Mouse (Mus musculus): ENCODE measurements around the gene Mfap2.

Mfap2 gene

DNA sequence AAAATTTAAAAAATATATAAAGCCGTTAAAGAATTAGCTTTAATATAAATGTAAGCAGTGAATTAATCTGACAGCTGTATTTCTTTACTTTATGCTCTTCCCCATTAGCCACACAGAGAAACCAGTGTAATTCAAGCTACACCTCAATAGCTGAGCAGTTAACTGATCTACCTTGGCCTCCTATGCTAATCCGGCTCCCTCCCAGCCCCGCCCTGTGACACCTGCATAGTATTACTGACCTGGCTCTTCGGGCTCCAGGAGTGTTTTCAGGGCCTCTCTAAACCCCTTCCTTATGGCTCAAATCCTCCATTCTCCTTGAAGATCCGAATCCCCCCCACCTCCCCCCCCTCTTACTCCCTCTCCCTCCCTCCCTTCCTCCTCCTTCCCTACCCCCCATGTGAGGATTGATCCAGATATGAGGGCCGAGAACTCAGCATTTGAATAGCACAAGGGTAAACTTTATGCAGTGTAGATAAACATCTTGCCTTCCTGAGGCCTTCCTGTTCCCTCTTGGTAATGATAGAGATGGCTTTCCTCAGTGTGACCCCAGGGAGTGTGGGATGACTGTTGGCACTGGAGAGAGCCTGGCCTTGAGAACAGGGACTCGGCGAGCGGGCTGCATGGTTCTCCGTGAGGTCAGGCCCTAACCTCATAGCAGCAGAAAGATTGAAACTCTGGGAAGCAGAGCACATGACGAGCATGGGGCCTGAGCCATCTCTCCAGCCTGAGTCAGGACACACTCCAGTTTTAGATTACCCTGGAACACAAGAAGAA, 42.6 kb upstream of the Mfap2 start:
- no peaks in the 10 kb centered on the region for H3K27me3 ChIP-seq (ENCODE audit: insufficient read depth, low read length)
- TF ChIP-seq POU5F1 (IDR thresholded peaks at IDR 0.05; ENCODE audit: borderline replicate concordance, low read length) (no peak), NANOG (IDR thresholded peaks at IDR 0.05; ENCODE audit: borderline replicate concordance, low read length) (no peak), CTCF (conservative IDR thresholded peaks at IDR 0.05; ENCODE audit: low read length) (no peak)
- no peak overlapping the region for H3K4me3 ChIP-seq (replicated peaks; ENCODE audit: low read length)
- peaks cover 85% of the 10 kb centered on the region for H3K36me3 ChIP-seq (ENCODE audit: insufficient read depth, low read length)
- H3K4me1 ChIP-seq (replicated peaks; ENCODE audit: low read depth, low read length) = peaks cover 71% of the 10 kb centered on the region
- H3K9me3 ChIP-seq (ENCODE audit: low read length) = no peaks in the 10 kb centered on the region

DNA sequence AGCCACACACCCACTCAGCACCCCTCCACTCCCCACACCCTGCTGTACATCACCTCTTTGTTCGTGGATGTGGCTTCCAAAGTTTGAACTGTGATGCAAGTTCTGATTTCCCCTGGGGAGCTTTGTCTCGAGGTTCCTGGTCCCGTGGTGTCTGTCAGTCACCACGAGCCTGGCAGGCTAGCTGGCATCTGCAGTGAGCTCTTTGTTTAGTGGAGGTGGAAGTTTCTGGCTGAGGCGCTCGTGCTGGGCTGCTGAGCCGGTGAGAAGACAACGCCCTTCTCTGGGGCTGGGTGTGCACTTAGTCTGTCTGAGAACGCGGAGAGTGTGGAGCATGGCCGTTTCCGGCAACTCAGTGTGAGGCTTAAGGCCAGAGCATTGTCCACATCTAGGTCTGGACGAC, 38.5 kb upstream of the Mfap2 start:
- H3K9me3 ChIP-seq (ENCODE audit: low read length) = no peaks in the 10 kb centered on the region
- no peak for TF ChIP-seq CTCF (conservative IDR thresholded peaks at IDR 0.05; ENCODE audit: low read length)
- TF ChIP-seq NANOG (IDR thresholded peaks at IDR 0.05; ENCODE audit: borderline replicate concordance, low read length) = no peak
- TF ChIP-seq POU5F1 (IDR thresholded peaks at IDR 0.05; ENCODE audit: borderline replicate concordance, low read length) = no peak
- no peak overlapping the region for H3K4me3 ChIP-seq (replicated peaks; ENCODE audit: low read length)
- H3K27me3 ChIP-seq (ENCODE audit: insufficient read depth, low read length) = no peaks in the 10 kb centered on the region
- H3K36me3 ChIP-seq (ENCODE audit: insufficient read depth, low read length) = peaks cover 93% of the 10 kb centered on the region
- peaks cover 51% of the 10 kb centered on the region for H3K4me1 ChIP-seq (replicated peaks; ENCODE audit: low read depth, low read length)

DNA sequence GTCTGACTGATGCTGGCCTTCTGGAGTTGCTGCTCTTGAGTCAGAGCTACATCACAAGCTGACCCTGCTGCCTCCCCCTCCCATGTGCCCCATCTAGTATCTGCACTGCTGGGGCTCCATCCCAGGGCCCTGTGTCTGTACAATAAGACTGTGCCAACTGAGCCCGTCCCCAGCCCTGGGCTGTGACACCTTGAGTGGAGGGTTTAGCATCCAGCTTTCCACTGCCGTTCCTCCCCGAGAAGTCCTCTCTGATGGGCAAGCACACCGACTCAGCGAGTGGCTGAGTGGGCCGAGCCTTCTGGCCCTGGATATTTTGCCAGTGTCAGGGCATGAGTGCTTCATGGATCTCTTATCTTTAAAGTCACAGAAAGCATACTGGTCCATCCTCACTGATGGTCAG, 35.8 kb upstream of the Mfap2 start:
- Histone ChIP-seq H3K9me3 (ENCODE audit: low read length) (no peaks in the 10 kb centered on the region), H3K36me3 (ENCODE audit: insufficient read depth, low read length) (peaks cover 97% of the 10 kb centered on the region), H3K4me1 (replicated peaks; ENCODE audit: low read depth, low read length) (peaks cover 56% of the 10 kb centered on the region), H3K27me3 (ENCODE audit: insufficient read depth, low read length) (no peaks in the 10 kb centered on the region), H3K4me3 (replicated peaks; ENCODE audit: low read length) (no peak overlapping the region)
- TF ChIP-seq POU5F1 (IDR thresholded peaks at IDR 0.05; ENCODE audit: borderline replicate concordance, low read length) = no peak
- TF ChIP-seq CTCF (conservative IDR thresholded peaks at IDR 0.05; ENCODE audit: low read length) = no peak
- no peak for TF ChIP-seq NANOG (IDR thresholded peaks at IDR 0.05; ENCODE audit: borderline replicate concordance, low read length)

DNA sequence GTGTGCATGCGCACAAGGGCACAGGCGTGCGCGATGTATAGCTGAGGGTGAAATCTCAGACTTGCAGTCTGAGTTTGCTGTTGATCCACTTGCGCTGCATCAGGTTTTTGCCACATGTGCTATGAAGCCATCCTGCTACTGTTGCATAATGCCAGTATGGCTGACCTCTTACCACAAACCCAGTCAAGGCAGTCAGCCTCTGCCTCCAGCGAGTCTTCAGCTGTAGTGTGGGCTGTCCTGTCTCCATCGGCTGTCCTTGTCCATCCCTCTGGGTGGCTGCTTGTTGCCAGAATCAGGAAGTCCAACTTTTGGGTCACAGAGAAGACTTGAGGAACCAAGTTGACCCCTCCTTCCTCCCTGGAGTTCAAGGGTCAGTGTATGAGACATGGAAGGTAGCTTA, 34.9 kb upstream of the Mfap2 start:
- Histone ChIP-seq H3K36me3 (ENCODE audit: insufficient read depth, low read length) (peaks cover 94% of the 10 kb centered on the region), H3K9me3 (ENCODE audit: low read length) (no peaks in the 10 kb centered on the region), H3K4me3 (replicated peaks; ENCODE audit: low read length) (no peak overlapping the region), H3K4me1 (replicated peaks; ENCODE audit: low read depth, low read length) (peaks cover 55% of the 10 kb centered on the region), H3K27me3 (ENCODE audit: insufficient read depth, low read length) (no peaks in the 10 kb centered on the region)
- no peak for TF ChIP-seq POU5F1 (IDR thresholded peaks at IDR 0.05; ENCODE audit: borderline replicate concordance, low read length)
- no peak for TF ChIP-seq CTCF (conservative IDR thresholded peaks at IDR 0.05; ENCODE audit: low read length)
- no peak for TF ChIP-seq NANOG (IDR thresholded peaks at IDR 0.05; ENCODE audit: borderline replicate concordance, low read length)

DNA sequence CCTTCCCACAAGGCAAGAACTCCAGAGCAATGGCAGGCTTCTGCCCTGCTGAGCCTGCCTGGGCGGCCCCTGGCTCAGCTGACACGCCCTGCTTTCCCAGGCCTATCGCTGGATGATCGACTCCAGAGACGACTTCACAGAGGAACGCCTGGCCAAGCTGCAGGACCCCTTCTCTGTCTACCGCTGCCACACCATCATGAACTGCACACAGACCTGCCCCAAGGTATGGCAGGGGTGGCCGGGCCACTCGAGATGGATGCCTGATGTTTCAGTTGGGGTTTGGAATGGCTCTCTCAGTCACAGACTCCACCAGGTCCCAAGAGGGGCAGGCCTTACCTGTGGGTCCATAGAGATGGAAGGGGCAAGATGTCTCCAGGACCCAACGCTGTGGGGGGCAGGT, 32.9 kb upstream of the Mfap2 start:
- H3K27me3 ChIP-seq (ENCODE audit: insufficient read depth, low read length) = no peaks in the 10 kb centered on the region
- H3K4me3 ChIP-seq (replicated peaks; ENCODE audit: low read length) = no peak overlapping the region
- H3K36me3 ChIP-seq (ENCODE audit: insufficient read depth, low read length) = peaks cover 75% of the 10 kb centered on the region
- peaks cover 3% of the 10 kb centered on the region; the same call in 1 of the 2 replicates for H3K9me3 ChIP-seq (ENCODE audit: low read length)
- peaks cover 40% of the 10 kb centered on the region for H3K4me1 ChIP-seq (replicated peaks; ENCODE audit: low read depth, low read length)
- TF ChIP-seq CTCF (conservative IDR thresholded peaks at IDR 0.05; ENCODE audit: low read length) (no peak), POU5F1 (IDR thresholded peaks at IDR 0.05; ENCODE audit: borderline replicate concordance, low read length) (no peak), NANOG (IDR thresholded peaks at IDR 0.05; ENCODE audit: borderline replicate concordance, low read length) (no peak)

DNA sequence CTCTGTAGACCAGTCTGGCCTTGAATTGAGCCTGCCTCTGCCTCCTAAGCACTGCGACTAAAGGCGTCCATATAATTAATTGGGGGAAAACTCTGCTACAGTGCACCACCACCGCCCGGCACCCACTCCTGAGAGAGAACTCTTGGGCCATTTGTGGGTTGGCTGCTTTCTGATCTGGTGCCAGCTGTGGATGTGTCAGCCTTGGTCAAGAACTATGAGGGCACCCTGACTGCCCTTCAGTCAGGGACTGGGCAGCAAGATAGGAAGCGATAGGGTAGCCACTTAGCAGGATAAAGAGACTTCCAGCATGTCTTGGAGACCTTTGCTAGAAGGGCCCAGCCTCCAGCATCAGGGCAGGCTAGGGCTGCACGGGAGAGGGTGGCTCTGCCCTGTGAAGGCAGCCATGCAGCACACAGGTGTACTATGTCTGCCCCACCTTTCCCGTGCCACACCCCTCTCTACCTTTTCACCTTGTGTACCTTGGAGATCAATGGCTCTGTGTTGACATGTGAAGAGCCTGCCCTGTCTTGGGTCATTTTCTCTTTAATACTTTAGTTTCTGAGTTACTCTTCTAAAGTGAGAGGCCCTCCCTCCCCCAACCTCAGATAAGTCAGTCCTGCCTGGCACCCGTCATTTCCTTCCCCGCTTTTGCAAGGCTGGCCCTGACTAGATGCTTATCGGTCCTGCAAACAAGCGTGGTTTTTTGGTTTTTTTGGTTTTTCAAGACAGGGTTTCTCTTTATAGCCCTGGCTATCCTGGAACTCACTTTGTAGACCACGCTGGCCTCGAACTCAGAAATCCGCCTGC, 32.1 kb upstream of the Mfap2 start:
- no peak overlapping the region for H3K4me3 ChIP-seq (replicated peaks; ENCODE audit: low read length)
- no peaks in the 10 kb centered on the region for H3K27me3 ChIP-seq (ENCODE audit: insufficient read depth, low read length)
- peaks cover 3% of the 10 kb centered on the region; the same call in 1 of the 2 replicates for H3K9me3 ChIP-seq (ENCODE audit: low read length)
- peaks cover 35% of the 10 kb centered on the region for H3K4me1 ChIP-seq (replicated peaks; ENCODE audit: low read depth, low read length)
- H3K36me3 ChIP-seq (ENCODE audit: insufficient read depth, low read length) = peaks cover 66% of the 10 kb centered on the region
- no peak for TF ChIP-seq CTCF (conservative IDR thresholded peaks at IDR 0.05; ENCODE audit: low read length)
- TF ChIP-seq POU5F1 (IDR thresholded peaks at IDR 0.05; ENCODE audit: borderline replicate concordance, low read length) = no peak
- TF ChIP-seq NANOG (IDR thresholded peaks at IDR 0.05; ENCODE audit: borderline replicate concordance, low read length) = no peak

DNA sequence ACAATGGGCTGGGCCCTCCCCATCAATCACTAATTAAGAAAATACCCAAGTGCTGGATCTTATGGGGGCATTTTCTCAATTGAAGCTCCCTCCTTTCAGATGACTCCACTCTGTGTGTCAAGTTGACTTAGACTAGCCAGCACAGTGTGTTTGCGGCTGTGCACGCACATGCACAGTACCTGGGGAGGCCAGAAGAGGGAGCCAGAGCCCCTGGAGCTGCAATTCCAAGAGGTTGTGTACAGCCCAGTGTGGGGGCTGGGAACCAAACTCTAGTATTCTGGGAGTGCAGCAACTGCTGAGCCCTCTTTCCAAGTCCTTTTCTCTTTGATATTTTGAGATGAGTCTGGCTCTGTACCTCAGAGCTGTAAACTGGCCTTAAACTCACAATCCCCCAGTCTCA, 28.6 kb upstream of the Mfap2 start:
- Histone ChIP-seq H3K4me3 (replicated peaks; ENCODE audit: low read length) (no peak overlapping the region), H3K36me3 (ENCODE audit: insufficient read depth, low read length) (peaks cover 31% of the 10 kb centered on the region), H3K27me3 (ENCODE audit: insufficient read depth, low read length) (no peaks in the 10 kb centered on the region), H3K9me3 (ENCODE audit: low read length) (peaks cover 3% of the 10 kb centered on the region; the same call in 1 of the 2 replicates), H3K4me1 (replicated peaks; ENCODE audit: low read depth, low read length) (peaks cover 33% of the 10 kb centered on the region)
- no peak for TF ChIP-seq NANOG (IDR thresholded peaks at IDR 0.05; ENCODE audit: borderline replicate concordance, low read length)
- TF ChIP-seq CTCF (conservative IDR thresholded peaks at IDR 0.05; ENCODE audit: low read length) = peak; percentile 93
- no peak for TF ChIP-seq POU5F1 (IDR thresholded peaks at IDR 0.05; ENCODE audit: borderline replicate concordance, low read length)

DNA sequence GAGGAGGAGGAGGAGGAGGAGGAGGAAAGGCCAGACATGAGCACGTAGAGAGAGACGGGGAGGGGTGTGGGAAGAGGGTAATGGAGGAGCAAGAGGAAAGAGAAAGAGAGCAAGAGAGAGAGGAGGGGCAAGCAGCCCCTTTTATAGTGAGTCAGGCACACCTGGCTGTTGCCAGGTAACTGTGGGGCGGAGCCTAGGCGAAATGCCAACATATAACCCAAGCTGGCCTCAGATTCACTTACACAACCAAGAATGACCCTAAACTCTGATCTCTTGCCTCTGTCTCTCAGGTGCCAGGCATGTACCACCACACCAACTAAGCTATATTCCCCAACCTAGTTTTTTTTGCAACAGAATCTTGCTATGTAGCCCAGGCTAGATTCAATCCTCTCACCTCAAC, 27.4 kb upstream of the Mfap2 start:
- Histone ChIP-seq H3K9me3 (ENCODE audit: low read length) (peaks cover 3% of the 10 kb centered on the region; the same call in 1 of the 2 replicates), H3K4me1 (replicated peaks; ENCODE audit: low read depth, low read length) (peaks cover 27% of the 10 kb centered on the region), H3K36me3 (ENCODE audit: insufficient read depth, low read length) (peaks cover 19% of the 10 kb centered on the region), H3K27me3 (ENCODE audit: insufficient read depth, low read length) (no peaks in the 10 kb centered on the region), H3K4me3 (replicated peaks; ENCODE audit: low read length) (no peak overlapping the region)
- TF ChIP-seq NANOG (IDR thresholded peaks at IDR 0.05; ENCODE audit: borderline replicate concordance, low read length) (no peak), POU5F1 (IDR thresholded peaks at IDR 0.05; ENCODE audit: borderline replicate concordance, low read length) (no peak), CTCF (conservative IDR thresholded peaks at IDR 0.05; ENCODE audit: low read length) (no peak)

Data from E14TG2a.4 (cell line).